Mouse (Mus musculus): ENCODE results near the gene Dpp10.

GRCm38 (mm10) chr1:123707292-123707691 is 338.1 kb downstream of the Dpp10 start:
- no peak for TF ChIP-seq CTCF (IDR thresholded peaks at IDR 0.05; ENCODE audit: low read depth, low read length)
- TF ChIP-seq POLR2A (IDR thresholded peaks at IDR 0.05; ENCODE audit: borderline replicate concordance, low read depth, low read length): no peak

All from bone marrow macrophage, adult 2 months (primary cell).